Mouse (Mus musculus): ENCODE results near the gene Vmn2r1.

Gene Vmn2r1

DNA sequence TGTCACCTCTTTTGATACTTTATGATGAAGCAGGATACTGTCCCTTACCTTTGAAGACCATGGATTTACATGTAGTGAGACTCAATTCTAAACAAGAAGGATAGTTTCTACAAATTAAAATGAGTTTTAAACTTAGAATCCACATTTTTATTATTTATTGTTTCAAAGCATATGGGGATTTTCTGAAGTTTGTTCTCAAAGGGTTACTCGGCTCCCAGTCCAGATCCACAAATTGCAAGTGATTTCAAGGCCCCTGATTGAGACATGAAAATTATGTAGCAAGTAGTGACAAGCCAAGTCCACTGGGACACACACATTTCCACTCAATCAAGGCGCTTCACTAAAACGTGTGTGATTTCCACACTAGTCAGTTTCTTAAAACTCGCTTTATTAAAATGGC is at the start of gene Vmn2r1:
Vmn2r1 (plus strand) TSS at position 301 of the 400 bp plus-strand sequence.
- DNase-seq (ENCODE audit: extremely low spot score, low read depth, low spot score), result no peak

DNA sequence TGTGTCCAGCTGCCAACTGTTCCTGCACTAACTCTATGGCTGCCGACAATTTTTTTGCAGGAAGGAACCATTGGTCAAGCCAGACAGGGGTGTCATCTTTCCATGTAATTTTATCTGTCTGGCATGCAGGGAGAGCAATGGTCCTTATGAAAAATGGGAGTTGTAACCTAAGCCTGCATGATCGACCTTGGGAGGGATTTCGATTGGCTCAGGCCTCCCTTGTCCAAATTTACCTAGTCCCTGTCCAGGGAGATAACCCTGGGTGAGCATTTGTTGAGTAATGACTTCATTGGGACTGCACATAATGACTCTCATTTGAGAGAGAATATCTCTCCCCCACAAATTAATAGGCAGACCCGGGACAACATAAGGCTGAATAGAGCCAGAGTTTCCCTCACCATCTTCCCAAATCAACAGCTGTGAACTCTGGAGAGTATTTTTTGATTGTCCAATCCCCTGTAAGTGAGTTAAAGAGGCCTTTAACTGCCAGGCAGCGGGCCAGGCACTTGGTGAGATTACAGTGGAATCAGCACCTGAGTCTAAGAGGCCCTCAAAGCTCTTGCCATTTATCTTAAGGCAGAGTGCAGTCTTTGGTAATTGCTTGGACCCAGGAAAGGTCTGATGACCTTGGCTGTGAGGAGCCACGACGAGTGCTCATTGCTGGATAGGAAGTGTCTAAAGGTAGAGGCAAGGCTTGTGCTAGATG is 43.1 kb upstream of the Vmn2r1 start:
- no peak for DNase-seq (ENCODE audit: extremely low spot score, low read depth, low spot score)

DNA sequence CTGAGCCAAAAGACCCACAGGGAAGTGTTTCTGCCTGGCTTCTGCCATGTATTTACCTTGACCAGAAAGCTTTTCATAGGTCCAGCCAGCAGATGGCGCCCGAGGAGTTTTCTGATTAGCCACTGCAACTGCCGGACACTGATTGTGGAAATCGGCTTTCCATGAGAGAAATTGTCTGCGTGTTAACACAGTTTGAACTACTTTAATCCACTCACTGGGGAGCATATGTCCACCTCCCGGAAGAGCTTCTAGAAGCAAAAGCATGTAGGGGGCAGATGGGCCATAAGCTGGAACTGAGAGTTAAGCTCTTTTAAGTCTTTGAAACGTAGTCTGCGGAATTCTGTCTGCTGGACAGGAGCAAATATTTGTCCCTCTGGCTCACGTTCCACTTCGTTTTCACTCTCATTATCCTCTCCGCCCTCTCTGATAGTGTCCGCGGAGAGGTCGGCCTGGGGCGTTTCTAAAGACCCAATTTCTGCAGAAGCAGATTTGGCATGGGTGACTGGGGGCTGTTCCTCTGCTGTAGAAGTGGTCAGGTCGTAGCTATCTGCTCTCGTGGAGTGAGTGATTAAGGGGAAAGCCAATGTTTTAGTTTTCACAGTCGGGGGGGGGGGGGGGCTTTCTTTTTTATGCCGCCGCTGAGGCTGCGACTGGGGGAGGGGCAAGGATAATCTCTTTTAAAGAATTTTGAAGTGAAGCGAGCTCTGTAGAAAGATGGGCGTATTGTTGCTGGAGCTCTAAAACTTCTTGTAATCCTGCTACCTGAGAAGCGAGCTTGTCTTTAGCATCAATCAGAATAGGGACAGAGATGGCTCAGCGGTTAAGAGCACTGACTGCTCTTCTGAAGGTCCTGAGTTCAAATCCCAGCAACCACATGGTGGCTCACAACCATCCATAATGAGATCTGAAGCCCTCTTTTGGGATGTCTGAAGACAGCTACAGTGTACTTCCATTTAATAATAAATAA is 41.2 kb upstream of the Vmn2r1 start:
- peak; percentile 73 for DNase-seq (ENCODE audit: extremely low spot score, low read depth, low spot score)

DNA sequence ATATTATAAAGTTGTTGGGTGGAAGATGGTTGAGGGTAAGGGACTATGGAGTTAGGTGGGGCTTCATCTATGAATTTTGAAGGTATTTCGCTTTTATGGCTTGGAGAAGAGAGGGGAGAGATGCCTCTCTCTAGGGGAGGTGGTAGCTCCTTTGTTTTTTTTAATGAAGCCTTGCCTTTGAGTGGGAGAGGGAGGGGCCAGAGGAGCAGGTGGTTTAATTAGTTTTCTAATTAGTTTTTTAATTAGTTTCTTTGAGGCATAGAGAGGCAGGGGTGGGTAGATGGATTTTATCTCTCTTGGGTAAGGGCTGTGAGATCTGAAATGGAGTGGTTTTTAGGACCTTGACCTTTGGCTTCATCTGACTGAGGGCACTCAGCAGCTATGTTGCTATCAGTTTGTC is 31.4 kb downstream of the Vmn2r1 start:
- no peak for DNase-seq (ENCODE audit: extremely low spot score, low read depth, low spot score)

DNA sequence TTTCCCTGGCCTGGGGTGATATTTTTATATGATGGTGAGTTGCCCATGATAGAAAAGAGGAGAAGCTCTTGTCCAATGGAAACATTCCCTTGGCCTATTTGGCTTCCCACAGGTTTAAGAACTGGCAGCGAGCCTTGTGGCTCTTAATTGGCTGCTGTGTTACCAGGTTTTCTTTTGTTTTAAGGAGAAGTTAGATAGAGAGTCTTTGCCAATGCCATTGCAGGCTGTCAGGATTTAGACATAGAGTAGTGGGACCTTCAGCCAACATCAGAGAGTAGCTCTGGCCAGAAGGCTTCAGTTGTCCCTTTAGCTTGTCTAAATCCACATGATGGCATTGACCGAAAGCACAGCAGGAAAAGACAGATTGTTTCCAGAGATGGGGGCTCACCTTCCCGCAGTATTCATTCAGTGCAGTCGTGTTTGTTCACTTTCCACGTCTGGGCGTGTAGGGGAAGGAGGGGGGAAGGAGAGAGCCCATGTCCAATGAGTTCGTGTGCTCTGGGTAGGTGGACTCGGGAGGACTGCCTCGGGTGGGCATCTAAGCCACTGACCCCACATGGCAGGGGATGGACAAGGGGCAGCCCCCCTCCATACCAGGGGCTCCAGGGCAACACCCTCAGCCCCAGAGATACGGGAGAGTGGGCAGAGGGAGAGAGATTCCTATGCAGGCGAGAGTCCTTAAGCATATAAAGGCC is 32.2 kb downstream of the Vmn2r1 start:
- no peak for DNase-seq (ENCODE audit: extremely low spot score, low read depth, low spot score)

DNA sequence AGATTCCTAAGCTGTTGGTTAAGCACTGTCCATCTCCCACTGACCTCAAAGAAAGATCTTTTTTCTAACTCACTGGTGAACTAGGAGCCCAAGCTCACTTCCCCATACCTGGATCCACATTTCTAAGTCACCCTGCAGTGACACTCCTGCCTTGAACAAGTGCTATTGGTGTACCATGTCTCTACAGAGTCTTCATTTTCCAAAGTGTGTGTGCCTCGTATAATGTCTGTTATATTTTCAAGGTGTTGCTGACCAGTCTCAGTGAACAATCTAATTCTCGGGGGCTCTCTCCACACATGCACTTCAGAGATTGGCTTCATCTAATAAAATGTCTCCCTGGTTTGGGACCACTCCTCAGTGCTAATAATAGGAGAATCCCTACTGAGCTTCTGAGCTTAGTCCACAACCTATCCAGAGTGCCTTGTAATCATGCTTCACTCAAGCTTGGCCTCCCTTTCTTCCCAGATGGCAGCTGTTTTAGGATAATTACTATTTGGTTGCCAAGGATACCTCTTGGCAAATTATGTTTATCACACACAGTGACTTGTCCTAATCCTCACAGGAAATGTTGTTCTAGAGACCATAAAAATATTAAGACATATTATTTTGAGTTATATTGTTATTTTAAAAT is 60.6 kb downstream of the Vmn2r1 start, which contains the start of gene Vmn2r2:
Vmn2r2 (minus strand) TSS at position 51 of the 631 bp plus-strand sequence.
- DNase-seq (ENCODE audit: extremely low spot score, low read depth, low spot score), result no peak
